Mouse (Mus musculus): ENCODE measurements around the gene Pdlim7. TPM values are rescaled to one million over a fixed set of nuclear protein-coding genes. Genes with fewer than 3 reads are reported as not detected.

Gene Pdlim7
- polyA plus RNA-seq, 1 experiment, result 6.0 TPM

- Histone ChIP-seq H3K4me1 (ENCODE audit: control insufficient read depth, insufficient read depth, low read length) (peaks cover 8% of the 10 kb centered on the region; the same call in 1 of the 2 replicates), H3K4me3 (ENCODE audit: insufficient read depth, low read length) (peak within 1 kb of the TSS; percentile 96), H3K27ac (ENCODE audit: insufficient read depth, low read depth, low read length) (no peak within 1 kb of the TSS; the same call in 1 of the 2 replicates)
- 0 out of 2 replicates have a peak, but pooled peaks have one; percentile 15 for TF ChIP-seq POLR2A (IDR thresholded peaks at IDR 0.05; ENCODE audit: borderline replicate concordance, low read depth, low read length)
- TF ChIP-seq CTCF (IDR thresholded peaks at IDR 0.05; ENCODE audit: low read depth, low read length), result peak; percentile 80
Observed at GRCm38 (mm10) chr13:55536194-55537175, 23.0 kb upstream of the Pdlim7 start, which contains the start of gene Ddx41. Gene Ddx41 (minus strand): TSS chr13:55536658.

DNA sequence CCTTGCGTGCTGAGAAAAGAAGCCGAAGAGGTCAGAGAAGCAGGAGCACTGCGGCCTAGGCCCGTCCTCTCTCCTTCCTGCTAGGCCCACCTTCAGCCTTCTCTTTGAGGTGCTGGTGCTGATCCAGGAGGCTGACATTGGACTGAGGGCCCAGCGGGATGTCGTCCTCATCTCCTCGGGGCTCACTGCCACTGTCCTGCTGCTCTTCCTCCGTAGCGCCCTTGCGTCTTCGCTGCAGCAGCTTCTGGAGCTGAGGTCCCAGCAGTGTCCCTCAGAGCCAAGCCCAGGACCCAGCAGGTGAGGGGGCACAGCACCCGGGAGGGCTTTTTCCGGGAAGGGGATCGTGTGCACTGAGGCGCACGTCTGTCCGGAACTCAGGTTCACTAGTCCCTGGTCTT lies 22.3 kb upstream of the Pdlim7 start:
- TF ChIP-seq CTCF (IDR thresholded peaks at IDR 0.05; ENCODE audit: low read depth, low read length) (no peak), POLR2A (IDR thresholded peaks at IDR 0.05; ENCODE audit: borderline replicate concordance, low read depth, low read length) (no peak)
- peak overlapping the region; percentile 96 for H3K4me3 ChIP-seq (ENCODE audit: insufficient read depth, low read length)
- H3K4me1 ChIP-seq (ENCODE audit: control insufficient read depth, insufficient read depth, low read length), result peaks cover 8% of the 10 kb centered on the region; the same call in 1 of the 2 replicates
- H3K27ac ChIP-seq (ENCODE audit: insufficient read depth, low read depth, low read length), result no peak overlapping the region; the same call in 1 of the 2 replicates

DNA sequence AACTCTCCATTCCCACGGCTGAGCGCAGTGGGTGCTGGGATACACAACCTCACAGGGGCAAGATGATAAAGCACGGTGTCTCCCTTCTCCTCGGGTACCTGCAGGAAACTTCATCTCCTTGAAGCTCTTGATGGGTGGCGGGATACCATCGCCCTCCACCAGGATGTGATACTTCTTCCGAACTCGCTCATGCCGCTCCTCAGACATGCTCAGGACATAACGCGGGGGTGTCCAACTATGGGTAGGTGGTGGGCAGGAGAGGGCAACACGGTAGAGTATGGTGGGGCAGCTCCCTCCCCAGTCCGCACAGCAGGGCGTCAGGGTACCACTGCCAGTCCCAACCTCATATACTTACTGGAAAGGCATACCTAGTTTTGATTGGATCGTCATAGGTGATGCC lies 21.7 kb upstream of the Pdlim7 start:
- Histone ChIP-seq H3K4me3 (ENCODE audit: insufficient read depth, low read length) (peak overlapping the region; percentile 96), H3K4me1 (ENCODE audit: control insufficient read depth, insufficient read depth, low read length) (peaks cover 10% of the 10 kb centered on the region), H3K27ac (ENCODE audit: insufficient read depth, low read depth, low read length) (no peak overlapping the region)
- TF ChIP-seq CTCF (IDR thresholded peaks at IDR 0.05; ENCODE audit: low read depth, low read length) (no peak), POLR2A (IDR thresholded peaks at IDR 0.05; ENCODE audit: borderline replicate concordance, low read depth, low read length) (no peak)

GRCm38 (mm10) chr13:55529198-55529915 lies 15.9 kb upstream of the Pdlim7 start, which contains the start of gene Dok3:
Gene Dok3 (minus strand): TSS chr13:55529296.
- TF ChIP-seq CTCF (IDR thresholded peaks at IDR 0.05; ENCODE audit: low read depth, low read length) (no peak), POLR2A (IDR thresholded peaks at IDR 0.05; ENCODE audit: borderline replicate concordance, low read depth, low read length) (no peak)
- peak within 1 kb of the TSS; percentile 68 for H3K27ac ChIP-seq (ENCODE audit: insufficient read depth, low read depth, low read length)
- peaks cover 30% of the 10 kb centered on the region for H3K4me1 ChIP-seq (ENCODE audit: control insufficient read depth, insufficient read depth, low read length)
- H3K4me3 ChIP-seq (ENCODE audit: insufficient read depth, low read length), result peak within 1 kb of the TSS; percentile 62

- H3K4me1 ChIP-seq (ENCODE audit: control insufficient read depth, insufficient read depth, low read length), result peaks cover 30% of the 10 kb centered on the region
- peak overlapping the region; percentile 62 for H3K4me3 ChIP-seq (ENCODE audit: insufficient read depth, low read length)
- TF ChIP-seq CTCF (IDR thresholded peaks at IDR 0.05; ENCODE audit: low read depth, low read length) (no peak), POLR2A (IDR thresholded peaks at IDR 0.05; ENCODE audit: borderline replicate concordance, low read depth, low read length) (no peak)
- peak overlapping the region; percentile 68 for H3K27ac ChIP-seq (ENCODE audit: insufficient read depth, low read depth, low read length)
Observed at GRCm38 (mm10) chr13:55527834-55528772, 14.6 kb upstream of the Pdlim7 start.

GRCm38 (mm10) chr13:55527212-55527611 lies 13.7 kb upstream of the Pdlim7 start:
- H3K4me1 ChIP-seq (ENCODE audit: control insufficient read depth, insufficient read depth, low read length), result peaks cover 30% of the 10 kb centered on the region
- TF ChIP-seq POLR2A (IDR thresholded peaks at IDR 0.05; ENCODE audit: borderline replicate concordance, low read depth, low read length) (no peak), CTCF (IDR thresholded peaks at IDR 0.05; ENCODE audit: low read depth, low read length) (no peak)
- no peak overlapping the region for H3K27ac ChIP-seq (ENCODE audit: insufficient read depth, low read depth, low read length)
- no peak overlapping the region for H3K4me3 ChIP-seq (ENCODE audit: insufficient read depth, low read length)

GRCm38 (mm10) chr13:55525733-55526553 lies 12.5 kb upstream of the Pdlim7 start:
- H3K4me1 ChIP-seq (ENCODE audit: control insufficient read depth, insufficient read depth, low read length), result peaks cover 30% of the 10 kb centered on the region
- no peak overlapping the region for H3K27ac ChIP-seq (ENCODE audit: insufficient read depth, low read depth, low read length)
- TF ChIP-seq POLR2A (IDR thresholded peaks at IDR 0.05; ENCODE audit: borderline replicate concordance, low read depth, low read length) (no peak), CTCF (IDR thresholded peaks at IDR 0.05; ENCODE audit: low read depth, low read length) (no peak)
- no peak overlapping the region for H3K4me3 ChIP-seq (ENCODE audit: insufficient read depth, low read length)

DNA sequence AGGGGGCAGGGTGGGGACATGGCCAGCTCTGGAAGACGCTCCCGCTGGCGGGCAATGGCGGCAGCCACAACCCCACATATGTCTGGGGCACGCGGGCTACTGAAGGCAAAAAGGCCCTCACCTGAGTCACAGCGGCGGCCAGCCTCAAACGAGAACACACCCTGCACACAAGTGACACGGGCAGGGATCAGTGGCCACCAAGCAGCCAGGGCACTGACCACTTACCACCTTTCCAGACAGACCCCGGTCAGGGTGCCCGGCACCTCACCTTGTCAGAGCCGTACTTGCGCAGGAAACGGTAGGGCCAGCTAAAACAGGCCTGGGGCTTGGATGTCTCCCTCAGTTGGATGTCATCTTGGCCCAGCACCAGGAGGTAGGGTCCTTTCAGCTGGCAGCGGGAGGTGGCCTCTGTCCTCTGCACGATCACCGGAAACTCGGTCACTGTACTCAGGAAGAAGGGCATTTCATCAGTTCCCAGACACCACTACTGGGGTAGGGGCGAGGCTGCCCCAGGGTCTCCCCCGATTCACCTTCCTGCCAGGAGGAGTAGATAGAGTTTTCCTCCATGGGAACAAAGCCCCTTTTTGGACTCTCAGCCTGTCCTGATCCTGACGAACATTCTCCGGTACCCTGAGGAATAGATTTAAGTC lies 10.6 kb upstream of the Pdlim7 start:
- Histone ChIP-seq H3K4me3 (ENCODE audit: insufficient read depth, low read length) (no peak overlapping the region), H3K4me1 (ENCODE audit: control insufficient read depth, insufficient read depth, low read length) (peaks cover 30% of the 10 kb centered on the region), H3K27ac (ENCODE audit: insufficient read depth, low read depth, low read length) (no peak overlapping the region)
- TF ChIP-seq CTCF (IDR thresholded peaks at IDR 0.05; ENCODE audit: low read depth, low read length) (no peak), POLR2A (IDR thresholded peaks at IDR 0.05; ENCODE audit: borderline replicate concordance, low read depth, low read length) (no peak)

All from bone marrow macrophage, adult 2 months (primary cell).